Mouse (Mus musculus) midbrain, postnatal 0 days (tissue): ENCODE results near the gene Slc4a8. TPM values are rescaled to one million over a fixed set of nuclear protein-coding genes. Genes with fewer than 3 reads are reported as not detected.

Experiments used
- ATAC-seq: fragments of 200-750 bp; cut with Nextera tagmentation; 2 replicates; pipeline ENCODE4 v1.8.0; 2017; ENCODE audit warnings: moderate number of reproducible peaks, mild to moderate bottlenecking, moderate TSS enrichment, moderate library complexity; ENCODE audit not compliant: low FRiP score
- DNase-seq: peaks from one replicate; pipeline ENCODE4 v3.0.0-alpha.2; 2015; ENCODE audit warnings: low spot score
- H3K27ac ChIP-seq: fragments of 300-500 bp; sonication (generic); 2 replicates; pipeline ENCODE4 v1.5.1; 2014; ENCODE audit warnings: low read depth, mild to moderate bottlenecking, low read length, mixed read lengths
- H3K27me3 ChIP-seq: fragments of 300-500 bp; sonication (generic); 2 replicates; pipeline ENCODE4 v1.6.1; 2014; ENCODE audit warnings: low read length, control low read depth, mixed read lengths; ENCODE audit not compliant: insufficient read depth
- H3K36me3 ChIP-seq: fragments of 300-500 bp; sonication (generic); 2 replicates; pipeline ENCODE4 v1.6.1; 2014; ENCODE audit warnings: low read length, control low read depth, mixed read lengths; ENCODE audit not compliant: insufficient read depth
- H3K4me1 ChIP-seq: fragments of 300-500 bp; sonication (generic); 2 replicates; pipeline ENCODE4 v1.6.1; 2014; ENCODE audit warnings: mild to moderate bottlenecking, control low read depth, antibody characterized with exemption, low read length, mixed read lengths; ENCODE audit not compliant: insufficient read depth
- H3K4me2 ChIP-seq: fragments of 300-500 bp; sonication (generic); 2 replicates; pipeline ENCODE4 v1.6.1; 2014; ENCODE audit warnings: low read depth, mild to moderate bottlenecking, low read length, mixed read lengths; ENCODE audit not compliant: poor library complexity, severe bottlenecking
- H3K4me3 ChIP-seq: fragments of 300-500 bp; sonication (generic); 2 replicates; pipeline ENCODE4 v1.5.1; 2014; ENCODE audit warnings: low read depth, mild to moderate bottlenecking, low read length, moderate library complexity
- H3K9ac ChIP-seq: fragments of 300-500 bp; sonication (generic); replicated peaks from 2 replicates; pipeline ENCODE4 v1.6.1; 2014; ENCODE audit warnings: mild to moderate bottlenecking, low read length, moderate library complexity, mixed read lengths; ENCODE audit not compliant: poor library complexity, severe bottlenecking
- H3K9me3 ChIP-seq: fragments of 300-500 bp; sonication (generic); 2 replicates; pipeline ENCODE4 v1.6.1; 2016; ENCODE audit warnings: low read length, control low read depth
- CTCF ChIP-seq: IDR thresholded peaks from 2 replicates; pipeline ENCODE4 v1.5.1; 2016; ENCODE audit warnings: antibody characterized with exemption, mild to moderate bottlenecking
- WGBS: fragments of 180-500 bp; shearing (Covaris S2); extraction: QIAGEN DNeasy Blood & Tissue Kit; methylation state at CpG from one replicate; pipeline ENCODE4 v1.1.7; 2014; 5-methylcytosine and 5-hydroxymethylcytosine counted together
- polyA plus RNA-seq: library from polyadenylated mRNA; unstranded; fragments of >200 nt; fragmentation: Nextera tagmentation; extraction: Ambion mirVana; gene quantifications from 2 replicates; pipeline ENCODE4 v1.2.1, GENCODE M21; 2015
- total RNA-seq: library from RNA; depleted of rRNA; stranded (reverse); fragments of >200 nt; gene quantifications from 2 replicates; pipeline ENCODE4 v1.2.3, GENCODE M21; 2014

Gene Slc4a8
- total and polyA plus RNA-seq, 2 experiments from 2014 or later = 31.2 to 37.3 TPM

DNA sequence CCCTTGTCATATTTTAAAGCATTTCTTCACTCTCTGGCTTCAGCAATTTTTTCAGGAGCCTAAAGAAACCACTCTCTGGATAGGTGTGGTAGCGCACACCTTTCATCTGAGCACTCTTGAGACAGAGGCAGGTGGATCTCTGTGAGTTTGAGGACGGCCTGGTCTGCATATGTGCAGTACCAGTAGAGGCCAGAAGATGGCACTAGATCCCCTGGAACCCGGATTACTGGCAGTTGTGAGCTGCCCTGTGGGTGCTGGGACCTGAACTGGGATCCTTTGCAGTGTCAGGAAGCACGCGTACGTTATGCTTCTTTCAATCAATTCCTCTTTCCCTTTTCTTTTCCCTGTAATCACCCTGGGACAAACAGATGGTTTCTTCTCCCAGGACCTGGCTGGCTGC, 85.6 kb downstream of the Slc4a8 start:
- Histone ChIP-seq H3K27me3 (no peaks in the 10 kb centered on the region), H3K9me3 (no peaks in the 10 kb centered on the region), H3K27ac (no peak overlapping the region), H3K4me2 (no peak overlapping the region), H3K4me1 (no peaks in the 10 kb centered on the region), H3K36me3 (no peaks in the 10 kb centered on the region), H3K9ac (no peak overlapping the region), H3K4me3 (no peak overlapping the region)
- 86% methylated on average over 6 of the region's 6 CpGs for WGBS
- no peak for DNase-seq
- peak; percentile 45 for TF ChIP-seq CTCF
- ATAC-seq = no peak

DNA sequence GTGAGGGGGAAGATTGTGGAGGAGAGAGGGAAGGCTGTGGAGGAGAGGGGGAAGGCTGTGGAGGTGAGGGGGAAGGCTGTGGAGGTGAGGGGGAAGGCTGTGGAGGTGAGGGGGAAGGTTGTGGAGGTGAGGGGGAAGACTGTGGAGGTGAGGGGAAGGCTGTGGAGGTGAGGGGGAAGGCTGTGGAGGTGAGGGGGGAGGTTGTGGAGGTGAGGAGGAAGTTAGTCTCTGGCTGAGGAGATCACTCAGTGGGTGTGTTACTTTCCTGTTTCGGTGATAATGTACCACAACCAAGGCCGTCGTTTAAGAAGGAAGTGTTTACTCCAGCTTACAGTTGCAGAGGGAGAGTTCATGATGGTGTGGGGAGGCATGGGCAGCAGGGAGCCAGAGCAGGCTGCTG, 96.0 kb downstream of the Slc4a8 start:
- Histone ChIP-seq H3K27ac (no peak overlapping the region), H3K4me2 (no peak overlapping the region), H3K27me3 (no peaks in the 10 kb centered on the region), H3K4me1 (no peaks in the 10 kb centered on the region), H3K36me3 (no peaks in the 10 kb centered on the region), H3K9me3 (no peaks in the 10 kb centered on the region), H3K9ac (no peak overlapping the region), H3K4me3 (no peak overlapping the region)
- no peak for TF ChIP-seq CTCF
- 84% methylated on average over 3 of the region's 3 CpGs for WGBS
- no peak for DNase-seq
- ATAC-seq = no peak

DNA sequence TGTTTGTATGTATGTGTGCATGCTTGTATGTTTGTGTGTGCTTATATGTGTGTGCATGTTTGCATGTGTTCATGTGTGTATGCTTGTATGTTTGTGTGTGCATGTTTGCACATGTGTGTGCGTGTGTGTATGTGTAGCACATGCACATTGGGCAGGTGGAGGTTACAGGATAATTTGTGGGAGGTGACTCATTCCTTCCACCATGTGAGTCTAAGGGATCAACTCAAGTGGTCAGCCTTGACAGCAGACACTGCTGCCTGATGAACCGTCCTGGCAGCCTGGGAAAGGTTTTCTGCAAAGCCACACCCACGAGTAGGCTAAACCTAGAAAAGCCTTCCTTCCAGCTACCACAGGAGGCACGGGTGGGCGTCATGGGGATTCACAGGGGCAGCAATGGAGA, 99.3 kb downstream of the Slc4a8 start:
- no peak for ATAC-seq
- no peak overlapping the region for H3K9ac ChIP-seq
- H3K4me3 ChIP-seq = no peak overlapping the region
- no peak for DNase-seq
- no peak overlapping the region for H3K27ac ChIP-seq
- no peak overlapping the region for H3K4me2 ChIP-seq
- no peaks in the 10 kb centered on the region for H3K36me3 ChIP-seq
- 41% methylated on average over 5 of the region's 5 CpGs for WGBS
- H3K27me3 ChIP-seq = no peaks in the 10 kb centered on the region
- H3K4me1 ChIP-seq = no peaks in the 10 kb centered on the region
- TF ChIP-seq CTCF = no peak
- no peaks in the 10 kb centered on the region for H3K9me3 ChIP-seq

DNA sequence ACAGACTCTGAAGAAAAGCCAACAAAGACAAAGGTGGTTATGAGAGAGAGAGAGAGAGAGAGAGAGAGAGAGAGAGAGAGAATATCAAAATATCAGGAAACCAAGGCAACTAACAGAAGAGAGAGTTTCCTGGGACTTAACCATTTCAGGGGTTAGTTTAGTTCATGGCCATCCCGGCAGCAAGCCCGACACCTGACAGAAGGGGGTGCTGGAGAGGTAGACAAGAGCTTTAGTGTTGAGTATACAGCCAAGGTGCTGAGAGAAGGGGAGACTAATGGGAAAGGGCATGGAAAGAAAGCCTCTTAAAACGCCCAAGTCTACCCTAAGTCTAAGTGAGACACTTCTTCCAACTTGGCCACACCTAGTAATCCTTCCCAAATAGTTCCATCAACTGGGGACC, 104.0 kb downstream of the Slc4a8 start:
- 52% methylated on average over 3 of the region's 3 CpGs for WGBS
- Histone ChIP-seq H3K4me3 (no peak overlapping the region), H3K9me3 (no peaks in the 10 kb centered on the region), H3K27me3 (no peaks in the 10 kb centered on the region), H3K4me1 (no peaks in the 10 kb centered on the region), H3K4me2 (no peak overlapping the region), H3K9ac (no peak overlapping the region), H3K27ac (no peak overlapping the region), H3K36me3 (no peaks in the 10 kb centered on the region)
- TF ChIP-seq CTCF = no peak
- DNase-seq = no peak
- no peak for ATAC-seq

DNA sequence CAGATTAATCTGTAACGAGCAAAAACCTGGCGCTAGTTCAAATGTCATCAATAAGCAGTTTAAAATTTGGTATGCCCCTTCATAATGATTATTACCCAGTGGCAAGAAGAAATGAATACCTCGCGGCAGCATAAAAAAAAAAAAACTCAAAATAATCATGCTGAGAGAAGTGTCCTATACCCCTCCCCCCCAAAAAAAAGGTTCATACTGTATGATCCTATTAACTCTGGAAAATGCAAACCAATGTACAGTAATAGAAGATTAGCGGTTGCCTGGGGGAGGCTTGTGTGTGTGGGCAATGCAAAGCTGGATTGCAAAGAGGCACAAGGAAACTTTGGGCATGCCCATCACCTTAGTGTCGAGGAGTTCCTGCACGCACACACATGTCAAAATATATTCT, 108.0 kb downstream of the Slc4a8 start, which contains the start of gene Scn8a:
Gene Scn8a (plus strand): TSS at position 301 of the 400 bp plus-strand sequence.
- no peak for TF ChIP-seq CTCF
- peak within 1 kb of the TSS; percentile 82 for H3K4me2 ChIP-seq
- H3K4me3 ChIP-seq = peak within 1 kb of the TSS; percentile 84
- H3K9me3 ChIP-seq = no peaks in the 10 kb centered on the region
- ATAC-seq = no peak
- DNase-seq = no peak
- peak within 1 kb of the TSS; percentile 91 for H3K9ac ChIP-seq
- 0 out of 2 replicates have a peak, but pooled peaks cover 3% of the 10 kb centered on the region for H3K4me1 ChIP-seq
- no peaks in the 10 kb centered on the region for H3K27me3 ChIP-seq
- peak within 1 kb of the TSS; percentile 85 for H3K27ac ChIP-seq
- WGBS = 55% methylated on average over 7 of the region's 7 CpGs
- H3K36me3 ChIP-seq = no peaks in the 10 kb centered on the region

DNA sequence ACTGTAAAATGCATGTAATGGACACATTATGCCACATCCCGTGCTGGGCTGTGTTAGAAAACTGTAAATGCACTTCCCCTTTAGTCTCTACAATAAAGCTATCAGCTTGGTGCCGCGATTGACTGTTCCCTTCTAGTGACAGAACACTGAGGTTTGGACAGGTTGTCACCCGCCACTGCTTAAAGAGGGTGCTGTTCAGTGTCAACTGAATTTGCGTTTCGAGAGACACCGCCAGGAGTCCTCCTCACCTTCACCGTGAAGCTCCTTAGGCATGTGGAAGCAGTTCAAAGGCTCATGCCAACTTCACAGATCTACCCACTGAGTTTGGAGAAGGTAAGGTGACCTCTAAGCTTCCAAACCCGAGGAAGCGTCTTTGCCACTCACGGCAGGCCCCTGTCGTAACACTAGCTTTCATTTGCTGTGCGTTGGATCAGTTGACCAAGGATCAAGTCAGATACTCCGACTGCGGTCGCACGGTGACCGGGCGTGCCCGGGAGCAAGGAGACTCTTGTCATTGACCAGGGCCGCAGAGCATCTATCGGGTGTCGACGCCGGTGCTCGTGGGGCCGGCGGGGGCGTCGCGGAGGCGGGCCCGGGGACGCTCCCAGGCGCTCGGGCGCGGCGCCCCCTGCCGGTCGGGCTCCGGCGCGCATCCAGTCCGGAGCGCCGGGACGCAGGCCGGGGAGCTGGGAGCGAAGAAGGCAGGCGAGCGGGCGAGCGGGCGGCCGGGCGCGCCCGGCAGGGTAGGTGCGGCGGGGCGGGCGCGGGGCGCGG, 108.6 kb downstream of the Slc4a8 start:
- DNase-seq (peak; percentile 78), ATAC-seq (peak; percentile 80)
- H3K27me3 ChIP-seq = no peaks in the 10 kb centered on the region
- H3K9ac ChIP-seq = peak overlapping the region; percentile 91
- 0 out of 2 replicates have a peak, but pooled peaks cover 3% of the 10 kb centered on the region for H3K4me1 ChIP-seq
- H3K36me3 ChIP-seq = no peaks in the 10 kb centered on the region
- 2% methylated on average over 40 of the region's 66 CpGs for WGBS
- no peaks in the 10 kb centered on the region for H3K9me3 ChIP-seq
- peak overlapping the region; percentile 82 for H3K4me2 ChIP-seq
- peak overlapping the region; percentile 84 for H3K4me3 ChIP-seq
- H3K27ac ChIP-seq = peak overlapping the region; percentile 85
- TF ChIP-seq CTCF = peak; percentile 48
